Mouse (Mus musculus) bone marrow macrophage, adult 2 months (primary cell): ENCODE data around the gene Rbm19.

Experiments
- CTCF ChIP-seq: IDR thresholded peaks from 2 replicates; pipeline ENCODE4 v1.5.1; 2012; ENCODE audit warnings: low read depth, mild to moderate bottlenecking, low read length, moderate library complexity
- POLR2A ChIP-seq: IDR thresholded peaks from 2 replicates; pipeline ENCODE4 v1.6.1; 2012; ENCODE audit warnings: mild to moderate bottlenecking, low read depth, low read length, borderline replicate concordance

DNA sequence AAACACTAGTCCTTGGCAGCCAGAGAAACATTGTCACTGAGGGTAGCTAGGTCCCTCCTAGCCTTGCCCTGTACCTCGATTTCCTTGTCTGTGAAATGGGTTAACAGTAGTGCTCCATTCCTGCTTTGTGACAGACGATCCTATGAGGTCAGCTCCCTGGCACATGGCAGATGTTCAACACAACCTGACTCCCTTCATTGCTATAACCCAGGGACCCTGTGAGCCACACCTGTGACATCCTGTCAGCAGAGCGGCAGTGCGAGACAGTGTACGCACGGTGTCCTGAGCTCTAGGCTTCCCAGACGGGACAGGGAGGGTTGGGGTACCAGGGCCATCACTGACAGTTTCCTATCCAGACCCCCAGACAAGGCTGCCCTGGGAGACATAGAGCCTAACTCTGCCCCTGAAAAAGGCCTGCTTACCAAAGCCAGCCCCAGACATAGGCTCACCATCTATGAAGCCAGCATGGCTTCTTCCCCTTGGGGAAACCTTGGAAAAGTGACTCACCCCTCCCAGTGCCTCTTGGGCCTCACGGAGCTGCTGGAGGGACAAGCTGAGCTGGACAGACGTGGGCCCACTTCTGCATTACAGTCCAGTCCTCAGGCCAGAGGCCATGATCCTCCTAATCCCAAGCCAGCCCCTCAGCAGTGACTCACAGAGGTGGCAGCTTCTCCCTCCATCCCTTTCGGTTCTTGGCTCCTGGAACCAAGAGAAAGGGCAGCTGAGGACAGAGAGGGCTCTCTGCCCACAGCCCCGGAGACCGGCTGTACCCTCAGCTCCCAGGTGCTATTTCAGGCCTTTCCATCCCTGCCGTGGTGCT, 60.2 kb downstream of the Rbm19 start:
- TF ChIP-seq POLR2A = no peak
- TF ChIP-seq CTCF = no peak
